Mouse (Mus musculus) ES-E14 (cell line): Measurements from ENCODE around the gene Ndufa8. TPM values are rescaled to one million over a fixed set of nuclear protein-coding genes. Genes with fewer than 3 reads are reported as not detected.

Experiments
- DNase-seq: peaks from one replicate; pipeline ENCODE4 v3.0.0-alpha.2; 2013; ENCODE audit warnings: low read depth, low spot score
- H3K27ac ChIP-seq: 2 replicates; pipeline ENCODE4 v1.5.1; 2012; ENCODE audit warnings: low read depth, mild to moderate bottlenecking, low read length, moderate library complexity, mixed read lengths; ENCODE audit not compliant: poor library complexity, insufficient read depth, severe bottlenecking
- H3K36me3 ChIP-seq: 2 replicates; pipeline ENCODE4 v1.6.1; 2012; ENCODE audit warnings: mild to moderate bottlenecking, low read length, moderate library complexity, mixed read lengths; ENCODE audit not compliant: control insufficient read depth, poor library complexity, insufficient read depth, severe bottlenecking
- H3K4me1 ChIP-seq, 2 experiments: fragments of 150-350 bp in 1 of 2; sonication (generic) in 1 of 2; 2 replicates each; pipeline ENCODE4 v1.6.1; 2012; ENCODE audit warnings: low read length in 2 of 2, mild to moderate bottlenecking in 1 of 2, mixed read lengths in 1 of 2; ENCODE audit not compliant: control insufficient read depth in 2 of 2, insufficient read depth in 2 of 2, poor library complexity in 1 of 2
- H3K4me3 ChIP-seq, 2 experiments: fragments of 150-350 bp in 1 of 2; sonication (generic) in 1 of 2; 2 replicates each; pipeline ENCODE4 v1.5.1; 2012; ENCODE audit warnings: low read length in 2 of 2, low read depth in 1 of 2, mild to moderate bottlenecking in 1 of 2, mixed read lengths in 1 of 2; ENCODE audit not compliant: insufficient read depth in 1 of 2, poor library complexity in 1 of 2, severe bottlenecking in 1 of 2
- H3K9ac ChIP-seq: 2 replicates; pipeline ENCODE4 v1.6.1; 2012; ENCODE audit warnings: low read depth, mild to moderate bottlenecking, low read length, mixed read lengths; ENCODE audit not compliant: poor library complexity, insufficient read depth, severe bottlenecking
- H3K9me3 ChIP-seq: fragments of 150-350 bp; sonication (generic); 2 replicates; pipeline ENCODE4 v1.6.1; 2012; ENCODE audit warnings: low read depth, mild to moderate bottlenecking, low read length; ENCODE audit not compliant: control insufficient read depth, insufficient read depth
- CHD2 ChIP-seq: IDR thresholded peaks from 2 replicates; pipeline ENCODE4 v1.6.1; 2014; ENCODE audit warnings: mild to moderate bottlenecking, low read depth, low read length, inconsistent platforms
- HCFC1 ChIP-seq: IDR thresholded peaks from 2 replicates; pipeline ENCODE4 v1.6.1; 2012; ENCODE audit warnings: low read length, inconsistent platforms, borderline replicate concordance; ENCODE audit not compliant: insufficient read depth
- MAFK ChIP-seq: IDR thresholded peaks from 2 replicates; pipeline ENCODE4 v1.6.1; 2014; ENCODE audit warnings: mild to moderate bottlenecking, low read depth, low read length, inconsistent platforms; ENCODE audit not compliant: insufficient read depth
- ZC3H11A ChIP-seq: IDR thresholded peaks from 2 replicates; pipeline ENCODE4 v1.6.1; 2012; ENCODE audit warnings: low read depth, mild to moderate bottlenecking, inconsistent platforms, low read length, borderline replicate concordance
- ZNF384 ChIP-seq: IDR thresholded peaks from 2 replicates; pipeline ENCODE4 v1.6.1; 2012; ENCODE audit warnings: low read depth, low read length, inconsistent platforms
- in situ Hi-C, 2 experiments: fragments of 600-800 bp; cut with MboI; formaldehyde crosslinking; loops; one replicate each; pipeline ENCODE4 v1.15.1; 2025; ENCODE audit warnings: low sequenced_read_pairs in 2 of 2, inconsistent platforms in 1 of 2; ENCODE audit not compliant: unreplicated experiment in 2 of 2
- total RNA-seq: library from RNA; depleted of rRNA; stranded (reverse); fragments of 300-350 nt; gene quantifications from 2 replicates; pipeline ENCODE4 v1.2.3, GENCODE M21; 2012

Gene Ndufa8
- total RNA-seq, 1 experiment: 89.0 TPM

DNA sequence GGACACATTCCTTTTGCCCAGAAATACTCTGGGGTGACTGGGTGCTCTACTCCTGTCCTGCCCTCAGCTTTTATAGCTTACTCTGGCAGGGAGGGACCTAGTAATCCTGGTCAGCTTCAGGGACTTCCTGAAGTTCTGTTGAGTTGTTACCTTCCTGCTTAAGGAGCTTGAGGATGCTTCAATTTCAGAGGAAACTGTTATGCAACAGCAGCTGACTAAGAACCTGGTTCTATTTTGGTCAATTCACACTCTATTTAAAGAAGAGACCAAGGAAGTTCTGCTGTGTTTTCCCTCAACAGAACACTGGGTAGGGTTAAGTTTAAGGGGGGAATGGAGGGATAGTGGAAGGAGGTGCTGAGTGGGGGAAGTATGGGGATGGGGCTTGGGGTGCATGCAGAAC lies 50.0 kb downstream of the Ndufa8 start:
- in situ Hi-C loops: no loop called here
- DNase-seq: no peak
- no peaks in the 10 kb centered on the region for H3K9me3 ChIP-seq

DNA sequence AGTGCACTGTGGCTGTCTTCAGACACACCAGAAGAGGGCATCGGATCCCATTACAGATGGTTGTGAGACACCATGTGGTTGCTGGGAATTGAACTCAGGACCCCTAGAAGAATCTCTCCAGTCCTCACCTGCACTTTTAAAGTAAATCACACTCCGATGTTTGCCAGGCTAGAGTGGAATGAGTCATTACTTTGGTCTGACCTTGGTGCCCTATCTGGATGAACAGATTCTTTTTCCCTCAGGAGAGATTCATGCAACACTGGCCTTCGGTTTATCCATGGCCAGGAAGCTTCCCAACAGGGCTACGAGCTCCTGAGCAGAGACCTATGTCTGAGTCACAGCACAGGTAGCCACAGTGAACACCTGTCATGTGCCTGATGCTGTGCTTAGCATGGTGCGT lies 50.8 kb downstream of the Ndufa8 start:
- Histone ChIP-seq H3K4me1 (no peaks in the 10 kb centered on the region), H3K9ac (no peak overlapping the region), H3K27ac (no peak overlapping the region), H3K9me3 (no peaks in the 10 kb centered on the region), H3K4me3 (no peak overlapping the region), H3K36me3 (no peaks in the 10 kb centered on the region)
- in situ Hi-C loops: no loop called here
- TF ChIP-seq MAFK (no peak), ZNF384 (no peak), CHD2 (no peak), ZC3H11A (no peak), HCFC1 (no peak)
- DNase-seq: no peak

More for the DNA sequence above, 50.0 kb downstream of the Ndufa8 start:
- Histone ChIP-seq H3K9ac (no peak overlapping the region), H3K4me1 (no peaks in the 10 kb centered on the region), H3K36me3 (no peaks in the 10 kb centered on the region), H3K4me3 (no peak overlapping the region), H3K27ac (no peak overlapping the region)
- no peak for TF ChIP-seq HCFC1
- TF ChIP-seq CHD2: no peak
- no peak for TF ChIP-seq ZNF384
- TF ChIP-seq ZC3H11A: no peak
- TF ChIP-seq MAFK: no peak

DNA sequence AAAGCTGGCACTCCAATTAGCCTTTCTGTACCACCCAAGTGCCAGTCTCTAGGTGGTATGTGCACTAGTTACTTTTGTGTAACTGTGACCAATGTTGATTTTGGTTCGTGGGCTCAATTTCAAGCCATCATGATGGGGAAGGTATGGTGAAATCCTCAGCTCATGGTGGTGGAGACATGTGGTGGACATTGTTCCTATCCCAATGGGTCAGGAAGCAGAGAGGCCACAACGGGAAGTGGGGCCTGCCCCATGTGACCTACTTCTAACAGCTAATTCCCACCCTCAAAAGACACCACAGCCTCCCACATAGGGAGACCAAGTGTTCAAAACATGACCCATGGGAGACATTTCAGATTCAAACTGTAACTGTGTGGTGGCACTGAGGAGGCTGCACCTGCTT lies 52.5 kb downstream of the Ndufa8 start:
- in situ Hi-C loops: no loop called here
- H3K4me3 ChIP-seq: no peak overlapping the region
- no peak for DNase-seq
- no peak for TF ChIP-seq MAFK
- TF ChIP-seq HCFC1: no peak
- no peak for TF ChIP-seq ZNF384
- TF ChIP-seq CHD2: no peak
- no peak for TF ChIP-seq ZC3H11A
- H3K36me3 ChIP-seq: no peaks in the 10 kb centered on the region
- no peaks in the 10 kb centered on the region for H3K4me1 ChIP-seq
- H3K9me3 ChIP-seq: no peaks in the 10 kb centered on the region
- H3K9ac ChIP-seq: no peak overlapping the region
- no peak overlapping the region for H3K27ac ChIP-seq

GRCm38 (mm10) chr2:35994303-35994702 lies 54.9 kb downstream of the Ndufa8 start:
- TF ChIP-seq MAFK (no peak), ZNF384 (no peak), HCFC1 (no peak), CHD2 (no peak), ZC3H11A (no peak)
- Histone ChIP-seq H3K4me3 (no peak overlapping the region), H3K36me3 (no peaks in the 10 kb centered on the region), H3K4me1 (no peaks in the 10 kb centered on the region), H3K9ac (no peak overlapping the region), H3K9me3 (no peaks in the 10 kb centered on the region), H3K27ac (no peak overlapping the region)
- no peak for DNase-seq
- in situ Hi-C loops: no loop called here

GRCm38 (mm10) chr2:35993481-35993880 lies 55.7 kb downstream of the Ndufa8 start:
- Histone ChIP-seq H3K9me3 (no peaks in the 10 kb centered on the region), H3K4me3 (no peak overlapping the region), H3K36me3 (no peaks in the 10 kb centered on the region), H3K27ac (no peak overlapping the region), H3K4me1 (no peaks in the 10 kb centered on the region), H3K9ac (no peak overlapping the region)
- no peak for TF ChIP-seq ZNF384
- no peak for TF ChIP-seq HCFC1
- no peak for TF ChIP-seq CHD2
- no peak for TF ChIP-seq ZC3H11A
- TF ChIP-seq MAFK: no peak
- no peak for DNase-seq
- in situ Hi-C loops: no loop called here
